Mouse (Mus musculus) liver, adult 2 months (tissue): ENCODE results near the gene Sox5.

Experiments
- CTCF ChIP-seq: fragments of 200-500 bp; IDR thresholded peaks from 2 replicates; pipeline ENCODE4 v1.5.1; 2011; ENCODE audit warnings: low read depth, low read length, control low read depth
- POLR2A ChIP-seq: fragments of 200-500 bp; IDR thresholded peaks from 2 replicates; pipeline ENCODE4 v1.6.1; 2011; ENCODE audit warnings: low read length, control low read depth; ENCODE audit not compliant: insufficient read depth; ENCODE audit errors: extremely low read depth

DNA sequence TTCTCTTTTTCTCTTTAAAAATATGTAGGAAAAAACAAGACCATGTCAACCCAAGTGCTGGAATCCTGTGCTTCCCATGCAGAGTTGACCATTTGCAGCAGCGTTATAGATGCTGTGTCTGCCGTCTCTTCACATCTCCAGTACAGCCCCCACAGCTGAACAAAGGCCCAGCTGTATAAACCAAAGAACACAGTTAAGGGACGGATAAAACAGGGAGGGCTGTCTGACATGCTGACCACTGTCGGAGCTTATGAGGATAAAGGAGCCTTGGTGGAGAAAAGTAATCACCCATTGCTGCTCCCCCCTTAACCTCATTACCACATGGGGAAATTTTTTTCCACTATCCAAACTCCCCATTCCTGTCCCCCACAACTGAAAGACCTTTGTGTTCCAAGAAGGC lies 612.0 kb downstream of the Sox5 start:
- TF ChIP-seq POLR2A (no peak), CTCF (no peak)
